Mouse (Mus musculus): ENCODE measurements at regions not wholly inside any gene's neighbourhood (a gene's known extent, or its start where the extent isn't known, plus 50 kb on each side); places are given as distances from the start of the nearest gene placed in this dataset.

DNA sequence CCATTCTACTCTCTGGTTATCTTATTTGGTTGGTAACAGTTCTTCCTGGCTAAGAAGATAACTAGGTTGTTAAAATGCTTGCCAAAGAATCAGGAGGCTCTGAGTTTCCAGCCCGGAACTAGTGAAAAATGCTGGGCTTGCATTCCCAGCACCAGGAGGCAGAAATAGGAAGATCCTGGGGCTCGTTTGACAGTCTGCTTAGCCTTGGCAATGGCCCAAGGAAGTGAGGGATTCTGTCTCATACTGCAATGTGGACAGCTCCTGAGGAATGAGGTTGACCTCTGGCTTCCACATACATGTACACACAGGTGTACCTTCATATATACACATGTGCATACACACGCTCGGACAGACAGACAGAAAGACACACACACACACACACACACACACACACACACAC, 340.6 kb upstream of the Id2 start:
- DNase-seq (ENCODE audit: low spot score) = no peak
- H3K4me2 ChIP-seq = no peak overlapping the region
- H3K4me3 ChIP-seq (ENCODE audit: low read depth, low read length) = no peak overlapping the region
- WGBS = 72% methylated on average over 4 of the region's 4 CpGs
- no peak for ATAC-seq (replicated peaks; ENCODE audit: low FRiP score)
- no peaks in the 10 kb centered on the region for H3K4me1 ChIP-seq (replicated peaks; ENCODE audit: control insufficient read depth, insufficient read depth, low read length)
- H3K9ac ChIP-seq (ENCODE audit: low read depth, low read length) = no peak overlapping the region
- no peaks in the 10 kb centered on the region for H3K36me3 ChIP-seq (ENCODE audit: control insufficient read depth, insufficient read depth, low read length)
- no peak overlapping the region for H3K27ac ChIP-seq (ENCODE audit: low read depth, low read length)
- no peaks in the 10 kb centered on the region for H3K9me3 ChIP-seq (ENCODE audit: control insufficient read depth, low read length)
- H3K27me3 ChIP-seq (replicated peaks; ENCODE audit: control insufficient read depth, insufficient read depth, low read length) = no peaks in the 10 kb centered on the region

GRCm38 (mm10) chr12:25436220-25436911, 339.4 kb upstream of the Id2 start:
- no peaks in the 10 kb centered on the region for H3K4me1 ChIP-seq (replicated peaks; ENCODE audit: control insufficient read depth, insufficient read depth, low read length)
- ATAC-seq (replicated peaks; ENCODE audit: low FRiP score) (no peak), DNase-seq (ENCODE audit: low spot score) (no peak)
- no peak overlapping the region for H3K4me3 ChIP-seq (ENCODE audit: low read depth, low read length)
- no peak overlapping the region for H3K9ac ChIP-seq (ENCODE audit: low read depth, low read length)
- H3K9me3 ChIP-seq (ENCODE audit: control insufficient read depth, low read length) = no peaks in the 10 kb centered on the region
- no peak overlapping the region for H3K4me2 ChIP-seq
- H3K36me3 ChIP-seq (ENCODE audit: control insufficient read depth, insufficient read depth, low read length) = no peaks in the 10 kb centered on the region
- H3K27me3 ChIP-seq (replicated peaks; ENCODE audit: control insufficient read depth, insufficient read depth, low read length) = no peaks in the 10 kb centered on the region
- H3K27ac ChIP-seq (ENCODE audit: low read depth, low read length) = no peak overlapping the region
- 86% methylated on average over 6 of the region's 6 CpGs for WGBS

DNA sequence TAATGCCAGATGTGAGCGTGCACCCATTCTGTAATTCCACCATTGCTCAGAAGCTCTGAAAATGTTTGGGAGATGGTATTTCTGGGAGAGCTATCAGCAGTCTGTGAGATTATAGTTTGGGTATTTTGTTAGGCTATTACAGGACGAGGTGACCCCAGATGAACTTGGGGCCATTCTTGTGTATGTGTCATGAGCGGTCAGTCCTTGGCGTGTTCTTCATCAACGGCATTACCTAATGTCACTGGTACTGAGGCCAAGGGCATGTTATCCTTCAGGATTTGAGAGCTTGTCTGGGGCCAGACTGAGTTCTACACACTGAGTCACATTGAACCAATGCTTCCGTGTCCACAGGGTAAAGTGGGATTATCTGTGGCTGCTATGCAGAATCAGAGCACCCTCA, 335.9 kb upstream of the Id2 start:
- no peak for DNase-seq (ENCODE audit: low spot score)
- Histone ChIP-seq H3K4me2 (no peak overlapping the region), H3K4me3 (ENCODE audit: low read depth, low read length) (no peak overlapping the region), H3K9me3 (ENCODE audit: control insufficient read depth, low read length) (no peaks in the 10 kb centered on the region), H3K27ac (ENCODE audit: low read depth, low read length) (no peak overlapping the region), H3K4me1 (replicated peaks; ENCODE audit: control insufficient read depth, insufficient read depth, low read length) (no peaks in the 10 kb centered on the region), H3K9ac (ENCODE audit: low read depth, low read length) (no peak overlapping the region), H3K36me3 (ENCODE audit: control insufficient read depth, insufficient read depth, low read length) (no peaks in the 10 kb centered on the region), H3K27me3 (replicated peaks; ENCODE audit: control insufficient read depth, insufficient read depth, low read length) (no peaks in the 10 kb centered on the region)
- 83% methylated on average over 6 of the region's 6 CpGs for WGBS
- ATAC-seq (replicated peaks; ENCODE audit: low FRiP score) = no peak

- ATAC-seq (replicated peaks; ENCODE audit: low FRiP score) (no peak), DNase-seq (ENCODE audit: low spot score) (no peak)
- Histone ChIP-seq H3K4me2 (no peak overlapping the region), H3K27ac (ENCODE audit: low read depth, low read length) (no peak overlapping the region), H3K36me3 (ENCODE audit: control insufficient read depth, insufficient read depth, low read length) (no peaks in the 10 kb centered on the region), H3K9ac (ENCODE audit: low read depth, low read length) (no peak overlapping the region), H3K4me3 (ENCODE audit: low read depth, low read length) (no peak overlapping the region), H3K4me1 (replicated peaks; ENCODE audit: control insufficient read depth, insufficient read depth, low read length) (no peaks in the 10 kb centered on the region), H3K9me3 (ENCODE audit: control insufficient read depth, low read length) (no peaks in the 10 kb centered on the region), H3K27me3 (replicated peaks; ENCODE audit: control insufficient read depth, insufficient read depth, low read length) (no peaks in the 10 kb centered on the region)
- WGBS = 70% methylated on average over 4 of the region's 4 CpGs
Observed at GRCm38 (mm10) chr12:25430911-25431310, 334.0 kb upstream of the Id2 start.

- DNase-seq (ENCODE audit: low spot score) (no peak), ATAC-seq (replicated peaks; ENCODE audit: low FRiP score) (no peak)
- Histone ChIP-seq H3K36me3 (ENCODE audit: control insufficient read depth, insufficient read depth, low read length) (no peaks in the 10 kb centered on the region), H3K27ac (ENCODE audit: low read depth, low read length) (no peak overlapping the region), H3K4me1 (replicated peaks; ENCODE audit: control insufficient read depth, insufficient read depth, low read length) (no peaks in the 10 kb centered on the region), H3K9ac (ENCODE audit: low read depth, low read length) (no peak overlapping the region), H3K9me3 (ENCODE audit: control insufficient read depth, low read length) (no peaks in the 10 kb centered on the region), H3K27me3 (replicated peaks; ENCODE audit: control insufficient read depth, insufficient read depth, low read length) (no peaks in the 10 kb centered on the region), H3K4me2 (no peak overlapping the region), H3K4me3 (ENCODE audit: low read depth, low read length) (no peak overlapping the region)
- 73% methylated on average over 11 of the region's 11 CpGs for WGBS
Observed at GRCm38 (mm10) chr12:25427911-25428642, 331.1 kb upstream of the Id2 start.

GRCm38 (mm10) chr12:25417336-25417735, 320.4 kb upstream of the Id2 start:
- Histone ChIP-seq H3K9me3 (ENCODE audit: control insufficient read depth, low read length) (no peaks in the 10 kb centered on the region), H3K27me3 (replicated peaks; ENCODE audit: control insufficient read depth, insufficient read depth, low read length) (no peaks in the 10 kb centered on the region), H3K4me2 (no peak overlapping the region), H3K9ac (ENCODE audit: low read depth, low read length) (no peak overlapping the region), H3K27ac (ENCODE audit: low read depth, low read length) (no peak overlapping the region), H3K4me1 (replicated peaks; ENCODE audit: control insufficient read depth, insufficient read depth, low read length) (no peaks in the 10 kb centered on the region), H3K36me3 (ENCODE audit: control insufficient read depth, insufficient read depth, low read length) (no peaks in the 10 kb centered on the region), H3K4me3 (ENCODE audit: low read depth, low read length) (no peak overlapping the region)
- DNase-seq (ENCODE audit: low spot score) (no peak), ATAC-seq (replicated peaks; ENCODE audit: low FRiP score) (no peak)
- 82% methylated on average over 4 of the region's 4 CpGs for WGBS

- ATAC-seq (replicated peaks; ENCODE audit: low FRiP score) = no peak
- DNase-seq (ENCODE audit: low spot score) = no peak
- Histone ChIP-seq H3K4me3 (ENCODE audit: low read depth, low read length) (no peak overlapping the region), H3K9ac (ENCODE audit: low read depth, low read length) (no peak overlapping the region), H3K27me3 (replicated peaks; ENCODE audit: control insufficient read depth, insufficient read depth, low read length) (no peaks in the 10 kb centered on the region), H3K9me3 (ENCODE audit: control insufficient read depth, low read length) (no peaks in the 10 kb centered on the region), H3K27ac (ENCODE audit: low read depth, low read length) (no peak overlapping the region), H3K36me3 (ENCODE audit: control insufficient read depth, insufficient read depth, low read length) (no peaks in the 10 kb centered on the region), H3K4me1 (replicated peaks; ENCODE audit: control insufficient read depth, insufficient read depth, low read length) (no peaks in the 10 kb centered on the region), H3K4me2 (no peak overlapping the region)
- 62% methylated on average over 3 of the region's 3 CpGs for WGBS
Observed at GRCm38 (mm10) chr12:25416571-25416970, 319.6 kb upstream of the Id2 start.

GRCm38 (mm10) chr12:25415641-25416040, 318.7 kb upstream of the Id2 start:
- H3K4me3 ChIP-seq (ENCODE audit: low read depth, low read length) = no peak overlapping the region
- no peaks in the 10 kb centered on the region for H3K36me3 ChIP-seq (ENCODE audit: control insufficient read depth, insufficient read depth, low read length)
- H3K4me2 ChIP-seq = no peak overlapping the region
- DNase-seq (ENCODE audit: low spot score) (no peak), ATAC-seq (replicated peaks; ENCODE audit: low FRiP score) (no peak)
- H3K27ac ChIP-seq (ENCODE audit: low read depth, low read length) = no peak overlapping the region
- WGBS = 57% methylated on average over 3 of the region's 3 CpGs
- H3K27me3 ChIP-seq (replicated peaks; ENCODE audit: control insufficient read depth, insufficient read depth, low read length) = no peaks in the 10 kb centered on the region
- no peaks in the 10 kb centered on the region for H3K4me1 ChIP-seq (replicated peaks; ENCODE audit: control insufficient read depth, insufficient read depth, low read length)
- H3K9ac ChIP-seq (ENCODE audit: low read depth, low read length) = no peak overlapping the region
- no peaks in the 10 kb centered on the region for H3K9me3 ChIP-seq (ENCODE audit: control insufficient read depth, low read length)

DNA sequence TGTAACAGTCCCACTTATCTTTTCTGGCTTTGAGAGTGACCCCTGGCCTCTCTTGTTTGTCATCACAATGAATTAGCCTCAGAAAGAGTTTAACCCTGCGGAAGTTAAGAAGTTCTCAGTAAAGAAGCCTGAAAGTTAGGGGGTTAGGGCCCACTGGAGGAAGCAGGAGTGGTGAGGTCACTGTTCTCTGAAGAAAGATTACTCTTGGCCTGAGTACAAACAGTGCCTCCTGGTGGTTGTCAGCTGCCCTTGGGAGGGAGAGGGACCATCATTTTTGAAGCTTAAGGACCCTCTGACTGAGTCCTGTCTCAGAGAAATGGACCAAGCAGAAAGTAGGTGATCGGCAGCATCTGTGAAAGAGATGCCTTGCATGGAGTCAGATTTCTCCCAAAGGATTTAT, 318.3 kb upstream of the Id2 start:
- no peaks in the 10 kb centered on the region for H3K27me3 ChIP-seq (replicated peaks; ENCODE audit: control insufficient read depth, insufficient read depth, low read length)
- no peak overlapping the region for H3K4me3 ChIP-seq (ENCODE audit: low read depth, low read length)
- no peak for DNase-seq (ENCODE audit: low spot score)
- no peak overlapping the region for H3K9ac ChIP-seq (ENCODE audit: low read depth, low read length)
- H3K4me1 ChIP-seq (replicated peaks; ENCODE audit: control insufficient read depth, insufficient read depth, low read length) = no peaks in the 10 kb centered on the region
- no peak overlapping the region for H3K4me2 ChIP-seq
- 50% methylated on average over 2 of the region's 2 CpGs for WGBS
- H3K36me3 ChIP-seq (ENCODE audit: control insufficient read depth, insufficient read depth, low read length) = no peaks in the 10 kb centered on the region
- no peak overlapping the region for H3K27ac ChIP-seq (ENCODE audit: low read depth, low read length)
- no peaks in the 10 kb centered on the region for H3K9me3 ChIP-seq (ENCODE audit: control insufficient read depth, low read length)
- no peak for ATAC-seq (replicated peaks; ENCODE audit: low FRiP score)
